Mouse (Mus musculus) ovary, postnatal 36 days (tissue): ENCODE results near the gene Kcnq1.

ENCODE experiments used
- DNase-seq: peaks from one replicate; pipeline ENCODE4 v3.0.0; 2022; ENCODE audit warnings: low spot score, mixed read lengths

Kcnq1 gene

GRCm38 (mm10) chr7:143461920-143462319 lies 355.8 kb downstream of the Kcnq1 start:
- DNase-seq: no peak

DNA sequence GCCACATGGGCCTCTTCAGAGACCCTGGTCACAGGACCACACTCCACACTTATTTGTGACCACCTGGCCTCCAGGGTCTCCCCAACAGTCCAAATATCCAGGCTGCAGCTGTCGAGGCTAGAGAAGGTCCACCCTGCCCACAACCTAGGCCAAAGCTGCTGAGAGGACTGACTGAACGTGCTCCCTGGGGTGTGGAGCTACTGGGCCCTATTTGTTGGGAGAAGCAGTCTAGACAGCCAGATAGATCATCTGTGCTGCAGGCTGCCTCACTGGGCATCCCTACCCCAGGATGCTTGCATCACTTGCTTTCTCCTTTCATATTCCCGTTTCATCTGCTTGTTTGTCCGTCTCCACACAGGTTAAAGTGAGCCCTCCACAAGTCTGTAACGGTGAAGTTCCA lies 356.4 kb downstream of the Kcnq1 start:
- DNase-seq: no peak

- peak; percentile 78 for DNase-seq
Measured at GRCm38 (mm10) chr7:143463865-143464415, 357.8 kb downstream of the Kcnq1 start.

GRCm38 (mm10) chr7:143464811-143465560 lies 358.8 kb downstream of the Kcnq1 start:
- DNase-seq: peak; percentile 65

GRCm38 (mm10) chr7:143466099-143466677 lies 360.0 kb downstream of the Kcnq1 start:
- peak; percentile 74 for DNase-seq

DNA sequence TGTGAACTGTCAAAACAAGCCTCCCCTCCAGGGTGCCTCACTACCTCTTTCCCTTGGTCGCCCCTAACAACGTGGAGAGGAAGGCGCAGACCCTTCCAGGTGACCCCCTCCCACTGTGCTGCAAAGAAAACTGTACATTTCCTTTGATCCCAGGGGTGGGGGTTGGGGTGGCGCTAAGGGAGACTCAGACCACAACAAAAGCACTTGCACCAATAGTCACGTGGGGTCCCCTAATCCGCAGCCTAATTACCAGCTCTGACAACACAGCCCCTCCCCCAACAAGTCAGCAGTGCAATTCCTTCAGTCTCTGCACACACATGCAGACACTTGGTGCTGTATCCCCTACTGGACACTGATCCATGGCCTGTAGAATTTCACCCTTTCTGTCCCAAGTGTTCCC lies 361.6 kb downstream of the Kcnq1 start:
- DNase-seq: no peak

DNA sequence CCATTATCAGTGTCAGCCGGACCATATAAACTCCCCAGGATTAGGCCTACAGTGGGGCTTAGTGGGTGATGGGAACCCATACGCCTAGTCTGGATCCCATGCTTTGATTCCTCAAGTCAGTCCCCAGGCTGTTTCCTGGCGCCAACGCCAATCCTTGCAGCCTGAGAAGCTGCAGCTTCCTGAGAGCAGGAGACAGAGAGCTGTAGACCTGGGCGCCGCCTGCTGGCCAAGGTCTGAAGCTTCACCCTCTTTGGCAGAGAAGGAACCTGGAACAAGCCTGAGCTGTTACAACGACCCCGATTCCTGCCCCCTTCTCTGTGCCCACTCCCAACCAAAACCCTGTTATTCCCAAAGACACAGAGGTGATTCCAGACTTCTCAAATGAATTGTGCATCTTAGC lies 363.8 kb downstream of the Kcnq1 start:
- DNase-seq: peak; percentile 76

DNA sequence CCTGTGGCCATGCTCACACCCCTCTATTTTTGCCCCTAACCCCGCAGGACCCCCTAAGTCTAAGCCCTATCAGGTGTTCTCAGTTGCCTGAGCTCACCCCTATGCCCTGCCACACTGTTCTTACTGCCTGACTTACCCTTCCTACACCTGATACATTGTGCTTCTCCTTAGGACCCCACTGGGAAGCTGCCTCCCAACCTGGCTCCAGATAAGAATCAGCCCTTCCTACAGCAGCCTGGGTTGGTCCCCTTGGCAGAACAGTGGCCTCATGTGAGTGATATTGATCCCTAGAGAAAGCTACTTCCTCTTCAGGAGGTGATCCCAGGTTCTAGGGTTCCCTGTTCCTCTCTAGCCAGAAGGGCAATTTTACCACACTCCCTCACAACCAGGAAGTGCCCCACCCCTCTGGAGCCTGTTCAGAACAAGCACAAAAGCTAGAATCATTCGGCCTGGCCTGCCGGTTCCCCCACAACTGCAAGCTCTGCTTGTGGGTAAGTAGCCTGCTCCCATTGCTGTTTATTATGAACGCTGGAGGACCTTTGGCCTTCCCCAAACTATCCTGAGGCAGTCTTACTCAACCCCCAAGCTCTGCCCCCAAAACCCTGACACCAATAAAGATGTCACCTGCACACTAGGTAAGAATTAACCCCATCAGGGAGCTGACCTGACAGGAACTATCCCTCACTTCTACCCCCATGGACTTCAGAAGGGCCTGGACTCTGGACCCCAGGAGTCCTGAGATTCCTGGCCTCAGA lies 367.4 kb downstream of the Kcnq1 start, which contains the start of gene Slc22a18:
Gene Slc22a18 (plus strand): TSS at position 390 of the 755 bp plus-strand sequence.
- no peak for DNase-seq

DNA sequence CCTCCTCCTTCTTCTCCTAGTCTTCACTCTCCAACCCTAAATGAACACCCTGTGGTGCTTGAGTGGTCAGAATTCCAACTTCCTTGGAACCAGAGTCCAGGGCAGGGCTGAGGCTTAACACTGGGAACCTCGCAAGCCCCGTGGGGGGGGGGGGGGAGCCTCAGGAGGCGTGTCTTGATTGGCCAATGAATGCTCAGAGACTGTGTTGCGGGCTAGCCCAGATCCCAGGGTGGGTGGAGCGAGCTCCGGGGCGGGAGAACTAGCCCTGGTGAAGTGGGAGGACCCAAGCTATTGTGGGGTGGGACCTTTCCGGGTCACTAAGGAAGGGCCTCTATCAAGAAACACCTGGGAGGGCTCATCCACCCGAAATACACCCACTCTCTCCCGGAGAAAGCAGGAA lies 368.6 kb downstream of the Kcnq1 start:
- DNase-seq: no peak

GRCm38 (mm10) chr7:143475876-143476275 lies 369.7 kb downstream of the Kcnq1 start:
- no peak for DNase-seq
